Mouse (Mus musculus) A20 (cell line): ENCODE data around the gene Shisa8.

Experiments
- DNase-seq: peaks from one replicate; pipeline ENCODE4 v3.0.0-alpha.2; 2011; ENCODE audit warnings: low read depth, low spot score

Shisa8 gene

GRCm38 (mm10) chr15:82181131-82181530, 31.5 kb downstream of the Shisa8 start:
- no peak for DNase-seq

DNA sequence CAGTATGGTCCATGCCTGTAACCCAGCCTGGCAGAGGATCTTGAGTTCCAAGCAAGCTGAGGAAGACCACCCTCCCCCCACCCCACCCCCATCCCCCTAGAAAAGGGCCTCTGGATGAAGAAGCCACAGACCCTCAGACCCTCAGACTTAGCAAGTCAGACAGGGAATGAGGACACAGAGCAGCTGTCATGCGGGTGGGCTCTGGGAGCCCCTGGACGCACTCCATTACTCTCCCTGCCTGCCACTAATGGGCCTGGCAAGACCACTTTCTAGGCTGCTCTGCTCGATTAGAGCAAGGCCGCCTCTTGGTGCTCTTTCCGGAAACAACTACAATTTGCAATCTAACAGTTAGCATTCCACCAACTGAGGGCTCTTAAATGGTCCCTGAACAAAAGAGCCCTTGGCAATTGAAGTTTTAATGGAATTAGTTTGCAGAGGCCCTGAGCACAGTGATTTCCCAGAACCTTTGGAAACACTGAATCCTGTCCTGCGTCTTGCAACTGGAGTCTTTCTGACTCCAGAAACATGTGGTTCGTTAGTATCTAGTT, 34.8 kb downstream of the Shisa8 start:
- no peak for DNase-seq

DNA sequence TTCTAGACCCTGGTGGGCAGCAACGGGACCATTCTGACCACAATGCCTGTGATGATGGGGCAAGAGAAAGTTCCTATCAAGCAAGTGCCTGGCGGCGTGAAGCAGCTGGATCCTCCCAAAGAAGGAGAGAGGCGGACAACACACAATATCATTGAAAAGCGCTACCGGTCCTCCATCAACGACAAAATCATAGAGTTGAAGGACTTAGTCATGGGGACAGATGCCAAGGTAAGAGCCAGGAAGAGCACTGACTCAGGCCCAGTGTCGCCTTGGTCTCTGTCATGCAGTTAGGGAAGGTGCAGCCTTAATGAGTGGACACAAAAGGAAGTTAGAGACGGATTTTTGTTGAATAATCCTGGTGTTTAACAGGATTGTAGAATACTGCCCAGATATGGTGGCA, 37.5 kb downstream of the Shisa8 start:
- no peak for DNase-seq

GRCm38 (mm10) chr15:82172648-82173047, 40.0 kb downstream of the Shisa8 start:
- no peak for DNase-seq

- no peak for DNase-seq
These were observed 41.9 kb downstream of the Shisa8 start for GRCm38 (mm10) chr15:82170437-82171377.

- DNase-seq: no peak
These were observed 42.9 kb downstream of the Shisa8 start for GRCm38 (mm10) chr15:82169671-82170070.

GRCm38 (mm10) chr15:82167201-82168168, 45.1 kb downstream of the Shisa8 start:
- DNase-seq: no peak

- peak; percentile 86 for DNase-seq
These were observed 46.1 kb downstream of the Shisa8 start for GRCm38 (mm10) chr15:82166240-82167100.

DNA sequence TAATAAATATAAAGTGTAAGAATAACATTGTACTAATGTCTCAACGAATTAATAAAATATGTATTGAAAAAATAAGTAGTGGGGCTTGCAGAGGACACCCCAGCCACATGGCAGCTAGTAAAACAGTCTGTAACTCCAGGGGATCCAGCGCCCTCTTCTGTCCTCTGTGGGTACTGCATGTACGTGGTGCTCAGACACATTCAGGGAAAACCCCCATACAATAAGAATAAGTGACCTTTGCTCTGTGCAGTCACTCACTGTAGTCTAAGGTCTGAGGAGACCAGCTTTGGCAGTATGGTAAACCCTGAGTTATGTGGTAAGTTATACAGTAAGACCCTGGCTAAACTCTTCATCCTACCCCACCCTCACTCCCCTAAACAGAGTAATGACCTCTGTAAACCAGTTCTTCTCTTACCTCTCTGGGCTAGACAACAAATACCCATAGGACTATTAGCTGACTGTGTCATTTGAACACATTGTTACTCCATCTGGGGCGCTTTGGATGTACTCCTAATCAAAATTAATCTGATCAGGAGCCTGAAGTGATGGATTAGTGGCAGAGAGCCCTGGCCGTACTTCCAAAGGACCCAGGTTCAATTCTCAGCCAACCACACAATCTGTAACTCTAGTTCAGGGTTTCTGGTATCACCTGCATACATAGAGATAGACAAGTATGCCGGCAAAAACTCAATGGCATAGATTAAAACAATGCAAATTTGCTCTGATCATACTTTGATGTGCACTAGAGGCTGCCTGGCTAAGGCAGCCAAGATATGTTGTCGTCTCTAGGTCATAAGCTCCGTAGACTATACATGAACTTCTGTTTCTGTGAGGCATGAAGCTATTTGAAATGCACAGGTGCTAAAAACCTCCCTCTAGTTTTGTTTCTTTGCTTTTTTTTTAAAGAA, 47.0 kb downstream of the Shisa8 start:
- DNase-seq: peak; percentile 92

- peak; percentile 56 for DNase-seq
These were observed 48.1 kb downstream of the Shisa8 start for GRCm38 (mm10) chr15:82164496-82164895.

GRCm38 (mm10) chr15:82164061-82164399, 48.6 kb downstream of the Shisa8 start:
- no peak for DNase-seq

GRCm38 (mm10) chr15:82163356-82164060, 49.1 kb downstream of the Shisa8 start:
- peak; percentile 94 for DNase-seq

DNA sequence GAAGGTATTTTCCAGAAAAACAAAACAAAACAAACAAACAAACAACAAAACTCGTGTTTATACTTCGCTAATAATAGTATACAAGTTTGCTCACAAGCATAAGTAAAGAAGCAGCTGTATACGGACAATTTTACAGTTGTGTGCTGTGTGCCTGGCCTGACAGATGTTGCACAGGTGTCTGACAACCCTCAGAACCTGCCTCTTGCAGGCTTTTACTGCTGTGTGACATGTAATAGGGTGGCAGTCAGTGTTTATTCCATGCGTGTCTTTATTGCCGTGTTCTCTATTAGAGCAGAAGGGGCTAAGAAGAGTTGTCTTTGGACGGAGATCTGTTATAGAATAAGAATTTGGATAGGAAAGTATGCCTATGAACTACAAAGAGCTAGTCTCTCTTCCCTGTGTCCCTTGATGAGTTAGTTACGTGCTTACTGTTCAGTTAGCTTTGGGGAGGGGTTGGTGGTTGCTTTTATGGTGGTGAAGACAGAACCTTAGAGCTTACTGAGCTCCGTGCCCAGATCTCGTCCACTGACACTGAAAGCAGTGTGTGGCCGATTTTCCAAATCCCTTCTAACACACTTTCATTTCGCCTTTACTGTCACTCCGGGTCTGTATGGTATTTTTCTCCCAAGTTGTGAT, 50.5 kb downstream of the Shisa8 start:
- DNase-seq: peak; percentile 78

DNA sequence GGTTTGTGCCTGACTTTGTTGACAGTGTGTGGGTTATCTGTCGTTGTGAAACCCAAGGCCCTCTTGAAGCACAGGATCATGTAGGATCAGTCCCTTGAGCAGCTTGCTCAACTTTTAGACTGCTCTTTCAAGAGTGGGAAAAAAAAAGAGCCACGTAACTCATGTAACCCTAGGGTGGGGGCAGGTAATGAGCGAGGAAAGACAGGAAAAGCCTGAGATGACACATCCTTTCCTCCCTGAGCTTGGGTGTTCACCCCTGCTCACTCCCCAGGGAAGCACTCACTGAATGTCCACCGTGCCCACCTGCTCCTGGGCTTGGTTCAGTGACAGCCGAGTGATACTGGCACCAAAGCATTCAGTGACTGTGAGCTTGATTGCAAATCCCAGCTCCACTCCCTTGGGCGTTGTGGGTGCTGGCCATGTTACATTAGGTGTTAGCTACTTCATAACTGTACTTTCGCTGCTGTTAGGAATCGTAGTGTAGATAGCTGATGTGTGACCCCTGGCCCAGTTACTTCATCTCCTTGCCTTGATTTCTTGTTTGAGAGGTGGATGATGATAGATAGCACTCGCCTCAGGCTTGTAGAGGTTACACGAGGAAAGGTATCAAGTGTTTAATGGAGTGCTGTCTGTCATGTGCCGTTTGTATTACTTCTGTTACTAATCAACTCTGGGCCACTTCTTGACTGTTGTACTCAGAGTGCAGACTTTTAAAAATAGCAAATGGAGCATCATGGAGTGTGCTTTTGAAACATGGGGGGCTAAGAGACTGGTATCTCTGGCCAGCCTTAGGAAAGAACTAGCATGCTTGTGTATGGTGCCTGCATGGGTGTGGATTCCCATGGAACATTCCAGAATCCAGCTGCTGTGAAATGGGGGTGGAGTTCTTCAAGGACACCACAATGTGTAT, 51.6 kb downstream of the Shisa8 start:
- DNase-seq: peak; percentile 44

DNA sequence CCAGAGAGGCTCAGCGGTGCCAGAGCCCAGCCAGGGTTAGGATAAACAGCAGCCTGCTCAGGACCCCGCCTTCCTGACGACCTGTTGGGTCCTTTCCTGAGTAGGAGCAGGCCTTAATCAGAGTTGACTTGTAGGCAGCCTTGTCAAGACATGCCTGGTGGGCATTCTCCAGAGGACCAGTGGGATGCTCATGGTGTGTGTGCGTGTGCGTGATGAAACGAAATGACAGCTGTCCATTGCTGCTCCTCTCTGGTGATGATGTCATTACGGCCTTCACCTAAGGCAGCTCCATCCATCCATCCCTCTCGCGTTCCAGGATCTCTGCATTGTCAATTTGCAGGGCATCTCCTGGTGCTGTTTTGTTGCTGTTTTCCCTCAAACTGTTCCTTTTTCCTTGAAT, 53.1 kb downstream of the Shisa8 start:
- no peak for DNase-seq

DNA sequence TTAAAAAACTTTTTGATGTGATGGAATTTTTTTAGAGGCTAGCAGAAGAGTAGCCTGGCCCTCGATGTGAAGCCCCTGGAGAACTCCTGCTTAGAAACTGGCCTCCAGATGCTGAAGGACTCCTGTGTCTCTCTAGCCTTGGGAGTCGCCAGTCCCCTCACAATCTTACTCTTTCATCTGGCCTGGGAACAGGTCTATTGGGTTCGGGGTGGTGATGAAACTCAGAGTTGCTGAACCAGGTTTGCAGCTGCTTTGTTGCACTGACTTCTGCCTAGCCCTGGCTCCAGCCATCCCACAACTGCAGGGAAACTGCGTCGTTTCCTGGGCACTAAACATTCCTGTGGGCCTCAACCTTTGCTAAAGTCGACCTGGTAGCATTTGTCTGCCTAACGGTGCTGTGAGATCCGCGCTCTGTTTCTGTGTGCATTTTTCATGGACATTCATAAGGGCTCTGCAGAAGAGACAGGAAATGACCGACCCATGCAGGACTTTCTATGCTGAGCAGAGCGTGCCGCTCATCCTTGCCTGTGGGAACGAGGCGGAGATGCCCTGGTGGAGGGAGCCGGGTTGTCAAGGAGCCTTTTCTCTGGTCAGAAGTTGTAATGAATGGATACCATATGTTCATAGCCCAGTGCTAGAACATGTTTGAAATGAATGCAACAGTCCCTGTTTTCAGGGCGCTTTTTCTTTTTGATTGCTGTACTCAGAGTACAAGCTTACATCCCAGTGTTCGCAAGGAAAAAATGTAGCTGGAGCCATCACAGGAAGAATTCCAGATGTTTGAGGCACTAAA, 54.2 kb downstream of the Shisa8 start:
- no peak for DNase-seq

- no peak for DNase-seq
These were observed 55.7 kb downstream of the Shisa8 start for GRCm38 (mm10) chr15:82156902-82157301.
